Mouse (Mus musculus): ENCODE measurements at regions not wholly inside any gene's neighbourhood (a gene's known extent, or its start where the extent isn't known, plus 50 kb on each side); places are given as distances from the start of the nearest gene placed in this dataset.

GRCm38 (mm10) chr9:86002996-86003395 lies 160.8 kb downstream of the Tpbg start:
- no peak for TF ChIP-seq CTCF (IDR thresholded peaks at IDR 0.05)
- no peaks in the 10 kb centered on the region for H3K27me3 ChIP-seq
- POLR2A ChIA-PET: no interaction called here
- ATAC-seq (no peak), DNase-seq (ENCODE audit: low read depth, low spot score) (no peak)
- in situ Hi-C loops (cut with MboI; ENCODE audit: low pct_unique_long_range_greater_than_20kb): no loop called here
- CTCF ChIA-PET: no interaction called here

GRCm38 (mm10) chr9:86011661-86012060 lies 169.5 kb downstream of the Tpbg start:
- peaks cover 12% of the 10 kb centered on the region for H3K27me3 ChIP-seq
- ChIA-PET CTCF (no interaction called here), POLR2A (interaction anchor here (0.7 kb wide), 1 partner anchor 10 kb away, joined by 4 read pairs; no protein-coding TSS in a partner anchor)
- TF ChIP-seq CTCF (IDR thresholded peaks at IDR 0.05): no peak
- no peak for DNase-seq (ENCODE audit: low read depth, low spot score)
- in situ Hi-C loops (cut with MboI; ENCODE audit: low pct_unique_long_range_greater_than_20kb): no loop called here
- ATAC-seq: no peak

DNA sequence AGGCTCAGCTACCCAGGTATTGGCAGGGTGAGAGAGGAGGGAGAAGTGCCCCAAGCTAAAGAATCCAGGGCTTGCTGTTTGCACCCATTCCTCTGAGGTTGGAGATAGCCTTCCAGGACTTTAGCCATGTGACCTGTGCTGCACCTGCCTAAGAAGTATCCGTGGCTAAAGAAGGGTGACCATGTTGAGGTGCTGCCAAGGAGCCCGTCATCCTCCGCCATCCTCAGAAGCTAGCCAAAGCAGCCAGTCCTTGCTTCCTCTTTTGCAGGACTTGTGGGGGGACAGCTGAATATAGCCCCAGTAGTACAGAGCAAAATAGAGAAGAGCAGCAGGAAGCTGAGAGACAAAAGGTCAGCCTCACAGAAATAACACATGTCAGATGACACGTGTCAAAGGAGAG lies 173.7 kb downstream of the Tpbg start:
- in situ Hi-C loops (cut with MboI; ENCODE audit: low pct_unique_long_range_greater_than_20kb): no loop called here
- DNase-seq (ENCODE audit: low read depth, low spot score): no peak
- CTCF ChIA-PET: no interaction called here
- POLR2A ChIA-PET: no interaction called here
- no peak for ATAC-seq
- H3K27me3 ChIP-seq: peaks cover 12% of the 10 kb centered on the region
- no peak for TF ChIP-seq CTCF (IDR thresholded peaks at IDR 0.05)

DNA sequence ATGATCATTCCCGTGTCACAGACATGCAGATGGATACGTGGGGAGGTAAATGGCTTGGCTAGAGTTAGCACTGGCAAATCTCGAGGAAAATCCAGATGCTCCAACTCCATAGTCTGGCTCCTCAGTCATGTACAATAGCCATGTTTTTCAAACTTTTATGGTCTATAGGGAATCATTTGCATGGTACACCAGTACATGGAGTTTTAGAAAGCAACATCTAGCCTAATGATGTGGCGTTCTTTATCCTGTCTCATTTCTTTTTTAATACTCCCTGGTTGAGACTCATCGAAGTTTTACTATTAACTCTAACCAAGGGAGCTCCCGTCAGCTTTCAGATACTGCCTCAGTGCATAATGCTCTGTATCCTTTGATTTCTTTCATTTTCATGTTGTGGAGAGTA lies 178.0 kb downstream of the Tpbg start:
- ATAC-seq: no peak
- TF ChIP-seq CTCF (IDR thresholded peaks at IDR 0.05): no peak
- H3K27me3 ChIP-seq: no peaks in the 10 kb centered on the region
- in situ Hi-C loops (cut with MboI; ENCODE audit: low pct_unique_long_range_greater_than_20kb): no loop called here
- POLR2A ChIA-PET: no interaction called here
- no peak for DNase-seq (ENCODE audit: low read depth, low spot score)
- CTCF ChIA-PET: no interaction called here

DNA sequence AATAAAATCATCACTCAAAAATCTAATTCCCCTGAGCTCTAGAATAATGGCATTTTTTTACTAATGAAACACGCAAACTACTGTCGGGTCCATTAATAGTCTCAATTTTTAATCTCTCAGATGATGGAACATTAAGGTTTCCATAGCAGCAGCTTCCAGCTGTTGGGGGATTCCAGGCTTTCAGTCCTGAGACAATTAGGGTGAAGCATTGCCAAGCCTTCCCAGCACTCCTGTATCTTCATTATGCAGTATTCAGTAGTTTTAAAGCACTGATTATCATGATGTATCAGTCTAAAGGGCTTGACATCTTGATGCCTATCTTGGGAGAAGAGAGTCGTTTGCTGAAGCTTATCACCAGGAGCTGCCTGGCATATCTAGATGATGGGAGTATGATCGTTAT lies 178.6 kb downstream of the Tpbg start:
- DNase-seq (ENCODE audit: low read depth, low spot score) (no peak), ATAC-seq (no peak)
- TF ChIP-seq CTCF (IDR thresholded peaks at IDR 0.05): no peak
- H3K27me3 ChIP-seq: no peaks in the 10 kb centered on the region
- ChIA-PET CTCF (no interaction called here), POLR2A (no interaction called here)
- in situ Hi-C loops (cut with MboI; ENCODE audit: low pct_unique_long_range_greater_than_20kb): no loop called here

DNA sequence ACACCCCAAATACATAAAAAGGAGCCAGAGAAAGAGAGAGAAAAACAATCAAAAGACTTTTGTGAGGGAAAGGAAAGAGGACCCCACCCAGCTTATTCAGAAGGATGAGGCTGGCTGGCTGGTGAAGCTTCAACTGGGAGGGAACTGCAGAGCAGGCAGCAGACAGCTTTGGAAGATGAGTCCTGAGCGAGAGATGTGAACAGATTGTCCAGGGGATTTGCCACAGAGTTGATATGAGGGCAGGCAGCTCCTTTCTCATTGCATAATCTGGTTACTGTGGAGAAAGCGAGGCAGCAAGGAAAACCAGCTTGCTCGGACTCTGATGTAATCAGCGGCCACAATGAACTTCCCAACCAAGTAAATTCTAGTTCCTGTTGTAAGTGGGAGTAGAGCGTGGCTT lies 188.6 kb downstream of the Tpbg start:
- DNase-seq (ENCODE audit: low read depth, low spot score) (no peak), ATAC-seq (no peak)
- H3K27me3 ChIP-seq: no peaks in the 10 kb centered on the region
- TF ChIP-seq CTCF (IDR thresholded peaks at IDR 0.05): no peak
- in situ Hi-C loops (cut with MboI; ENCODE audit: low pct_unique_long_range_greater_than_20kb): no loop called here
- ChIA-PET CTCF (no interaction called here), POLR2A (interaction anchor here (0.6 kb wide), 1 partner anchor 37 kb away, joined by 3 read pairs; no protein-coding TSS in a partner anchor)

DNA sequence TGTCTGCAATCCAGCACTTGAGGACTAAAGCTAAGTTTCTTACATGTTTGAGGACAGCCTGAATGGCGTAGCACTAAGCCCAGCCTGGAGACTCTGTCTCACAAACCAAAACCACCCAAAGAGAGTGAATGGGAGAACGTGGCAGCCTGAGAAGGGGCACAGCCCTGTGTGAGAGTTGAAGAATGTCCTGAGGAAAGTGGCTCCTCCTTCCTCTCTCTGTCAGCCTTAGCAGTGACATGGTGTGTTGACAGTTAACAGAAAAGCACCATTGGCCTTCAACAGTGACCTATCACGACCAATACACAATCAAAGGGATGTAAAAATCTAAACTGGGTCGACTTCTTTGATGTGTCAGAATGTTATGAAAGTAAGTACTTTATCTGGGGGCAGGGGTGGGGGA lies 201.9 kb downstream of the Tpbg start:
- DNase-seq (ENCODE audit: low read depth, low spot score): no peak
- in situ Hi-C loops (cut with MboI; ENCODE audit: low pct_unique_long_range_greater_than_20kb): no loop called here
- peaks cover 5% of the 10 kb centered on the region for H3K27me3 ChIP-seq
- ChIA-PET CTCF (no interaction called here), POLR2A (no interaction called here)
- ATAC-seq: no peak
- no peak for TF ChIP-seq CTCF (IDR thresholded peaks at IDR 0.05)

DNA sequence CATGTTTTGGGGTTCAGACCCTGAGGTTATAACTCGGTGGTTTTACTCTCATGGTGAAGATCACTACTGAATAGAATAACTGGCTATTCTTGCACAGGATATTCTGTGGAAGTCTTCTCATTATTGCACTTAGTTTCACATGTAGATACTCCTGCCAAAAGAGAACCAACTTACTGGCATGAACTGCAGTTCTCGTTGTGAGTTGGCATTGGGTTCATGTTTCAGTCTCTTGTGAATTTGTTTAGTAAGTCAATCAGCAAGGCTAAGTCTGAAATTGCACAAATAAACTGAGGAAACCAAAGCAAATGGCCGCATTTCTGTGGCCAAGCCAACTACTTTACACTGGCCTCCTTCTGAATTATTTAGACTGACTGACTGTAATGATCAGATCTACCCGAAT lies 215.9 kb downstream of the Tpbg start:
- no peak for TF ChIP-seq CTCF (IDR thresholded peaks at IDR 0.05)
- in situ Hi-C loops (cut with MboI; ENCODE audit: low pct_unique_long_range_greater_than_20kb): no loop called here
- H3K27me3 ChIP-seq: no peaks in the 10 kb centered on the region
- DNase-seq (ENCODE audit: low read depth, low spot score) (no peak), ATAC-seq (no peak)
- POLR2A ChIA-PET: no interaction called here
- CTCF ChIA-PET: interaction anchor here (1.1 kb wide), 1 partner anchor 12 kb away, joined by 3 read pairs; no protein-coding TSS in a partner anchor

GRCm38 (mm10) chr9:86060049-86060448 lies 217.9 kb downstream of the Tpbg start:
- POLR2A ChIA-PET: interaction anchor here (0.6 kb wide), 1 partner anchor 1134 kb away, joined by 5 read pairs; no protein-coding TSS in a partner anchor
- no peaks in the 10 kb centered on the region for H3K27me3 ChIP-seq
- ATAC-seq: no peak
- no peak for DNase-seq (ENCODE audit: low read depth, low spot score)
- no peak for TF ChIP-seq CTCF (IDR thresholded peaks at IDR 0.05)
- CTCF ChIA-PET: no interaction called here
- in situ Hi-C loops (cut with MboI; ENCODE audit: low pct_unique_long_range_greater_than_20kb): no loop called here

GRCm38 (mm10) chr9:86061230-86061629 lies 219.1 kb downstream of the Tpbg start:
- DNase-seq (ENCODE audit: low read depth, low spot score) (no peak), ATAC-seq (no peak)
- no peaks in the 10 kb centered on the region for H3K27me3 ChIP-seq
- no peak for TF ChIP-seq CTCF (IDR thresholded peaks at IDR 0.05)
- POLR2A ChIA-PET: no interaction called here
- in situ Hi-C loops (cut with MboI; ENCODE audit: low pct_unique_long_range_greater_than_20kb): no loop called here
- CTCF ChIA-PET: interaction anchor here (0.6 to 2.2 kb wide), 2 partner anchors 13 to 36 kb away, joined by 3 to 7 read pairs; no protein-coding TSS in a partner anchor

DNA sequence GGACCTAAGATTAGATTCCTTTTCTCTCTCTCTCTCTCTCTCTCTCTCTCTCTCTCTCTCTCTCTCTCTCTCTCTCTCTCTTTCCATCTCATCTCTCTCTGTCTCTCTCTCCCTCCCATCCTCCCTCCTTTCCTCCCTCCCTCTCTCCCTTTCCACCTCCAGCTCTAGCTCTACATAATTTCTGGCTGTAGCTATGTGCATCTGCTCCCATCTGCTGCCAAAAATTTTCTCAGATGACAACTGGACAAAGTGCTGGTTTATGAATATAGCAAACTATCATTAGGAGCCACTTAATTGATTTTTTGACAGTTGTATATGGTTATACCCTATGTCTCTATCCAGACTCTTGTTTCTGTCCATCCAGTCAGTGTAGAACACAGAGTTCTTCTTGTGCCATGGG lies 237.1 kb downstream of the Tpbg start:
- TF ChIP-seq CTCF (IDR thresholded peaks at IDR 0.05): no peak
- H3K27me3 ChIP-seq: no peaks in the 10 kb centered on the region
- ChIA-PET CTCF (no interaction called here), POLR2A (no interaction called here)
- in situ Hi-C loops (cut with MboI; ENCODE audit: low pct_unique_long_range_greater_than_20kb): no loop called here
- DNase-seq (ENCODE audit: low read depth, low spot score): no peak
- ATAC-seq: no peak

DNA sequence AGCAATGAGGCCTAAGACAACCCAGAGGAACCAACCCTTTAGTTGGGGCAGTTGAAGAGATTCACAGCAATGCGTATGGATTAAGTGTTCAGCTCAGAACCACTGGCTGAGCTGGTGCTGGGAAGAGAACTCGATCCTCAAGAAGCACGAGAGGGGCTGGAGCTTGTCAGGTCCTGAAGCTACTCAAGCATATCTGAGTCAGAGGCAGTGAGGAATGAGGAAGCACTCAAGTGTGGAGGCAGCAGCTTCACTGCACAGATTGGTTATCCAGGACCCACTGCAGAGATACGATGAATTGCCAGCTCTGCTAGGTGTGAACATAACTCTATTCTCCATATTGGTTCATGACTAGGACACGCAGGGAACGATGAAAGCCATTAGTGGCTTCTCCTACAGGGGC lies 239.7 kb downstream of the Tpbg start:
- in situ Hi-C loops (cut with MboI; ENCODE audit: low pct_unique_long_range_greater_than_20kb): no loop called here
- CTCF ChIA-PET: interaction anchor here (0.6 kb wide), 1 partner anchor 326 kb away, joined by 3 read pairs; no protein-coding TSS in a partner anchor
- ATAC-seq: no peak
- DNase-seq (ENCODE audit: low read depth, low spot score): no peak
- no peak for TF ChIP-seq CTCF (IDR thresholded peaks at IDR 0.05)
- POLR2A ChIA-PET: interaction anchor here (0.7 kb wide), 1 partner anchor 807 kb away, joined by 3 read pairs; no protein-coding TSS in a partner anchor
- H3K27me3 ChIP-seq: no peaks in the 10 kb centered on the region

All from Patski (cell line).